Mouse (Mus musculus) kidney, adult 2 months (tissue): ENCODE results near the gene Scarf2.

Experiments
- CTCF ChIP-seq: fragments of 200-500 bp; conservative IDR thresholded peaks from 2 replicates; pipeline ENCODE4 v1.5.1; 2011; ENCODE audit warnings: low read depth, mild to moderate bottlenecking, control low read depth, low read length, moderate library complexity, mixed read lengths; ENCODE audit not compliant: insufficient read depth, insufficient read length
- POLR2A ChIP-seq: fragments of 200-500 bp; IDR thresholded peaks from one replicate; pipeline ENCODE4 v1.6.1; 2011; ENCODE audit warnings: low read depth, low read length, control low read depth

DNA sequence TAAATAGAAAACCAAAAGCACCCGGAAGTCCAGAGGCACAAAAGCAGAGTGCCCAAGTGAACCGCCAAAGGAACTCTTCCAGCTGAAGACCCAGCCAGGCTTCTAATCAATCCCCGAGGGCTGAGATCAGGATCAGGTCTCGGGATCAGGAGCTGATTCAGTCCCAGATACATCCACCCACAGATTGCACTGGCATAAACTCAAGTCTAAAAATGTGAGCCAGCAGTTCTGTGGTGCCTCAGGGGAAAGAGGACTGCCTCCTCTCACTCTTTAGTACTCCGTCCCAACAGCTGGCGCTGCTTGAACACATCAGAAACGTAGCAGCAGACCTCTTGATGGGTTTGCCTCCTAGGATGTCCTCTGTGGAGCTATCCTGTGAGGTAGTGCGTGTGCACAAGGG lies 19.4 kb downstream of the Scarf2 start:
- TF ChIP-seq CTCF: no peak
- TF ChIP-seq POLR2A: no peak
